Mouse (Mus musculus) heart, embryonic 16.5 days (tissue): ENCODE measurements at regions not wholly inside any gene's neighbourhood (a gene's known extent, or its start where the extent isn't known, plus 50 kb on each side); places are given as distances from the start of the nearest gene placed in this dataset.

Source experiments
- ATAC-seq: fragments of 200-750 bp; cut with Nextera tagmentation; replicated peaks from 2 replicates; pipeline ENCODE4 v1.8.0; 2017; ENCODE audit warnings: moderate number of reproducible peaks; ENCODE audit not compliant: insufficient read depth, low FRiP score; ENCODE audit errors: extremely low read depth
- H3K27ac ChIP-seq: fragments of 300-500 bp; sonication (generic); 2 replicates; pipeline ENCODE4 v1.5.1; 2014; ENCODE audit warnings: mild to moderate bottlenecking, low read length, control low read depth, moderate library complexity
- H3K27me3 ChIP-seq: fragments of 300-500 bp; sonication (generic); 2 replicates; pipeline ENCODE4 v1.6.1; 2014; ENCODE audit warnings: low read length, mixed read lengths; ENCODE audit not compliant: control insufficient read depth, insufficient read depth
- H3K36me3 ChIP-seq: fragments of 300-500 bp; sonication (generic); 2 replicates; pipeline ENCODE4 v1.6.1; 2014; ENCODE audit not compliant: control insufficient read depth, insufficient read depth
- H3K4me1 ChIP-seq: fragments of 300-500 bp; sonication (generic); 2 replicates; pipeline ENCODE4 v1.6.1; 2014; ENCODE audit warnings: low read length, mixed read lengths; ENCODE audit not compliant: control insufficient read depth, insufficient read depth
- H3K4me2 ChIP-seq: fragments of 300-500 bp; sonication (generic); 2 replicates; pipeline ENCODE4 v1.6.1; 2014; ENCODE audit warnings: low read depth, mild to moderate bottlenecking, control low read depth, low read length
- H3K4me3 ChIP-seq: fragments of 300-500 bp; sonication (generic); 2 replicates; pipeline ENCODE4 v1.5.1; 2014; ENCODE audit warnings: mild to moderate bottlenecking, control low read depth, low read length
- H3K9ac ChIP-seq: fragments of 300-500 bp; sonication (generic); 2 replicates; pipeline ENCODE4 v1.6.1; 2014; ENCODE audit warnings: low read length, control low read depth
- H3K9me3 ChIP-seq: fragments of 300-500 bp; sonication (generic); replicated peaks from 2 replicates; pipeline ENCODE4 v1.6.1; 2016; ENCODE audit warnings: low read length; ENCODE audit not compliant: control insufficient read depth
- WGBS: fragments of 180-500 bp; shearing (Covaris S2); extraction: QIAGEN DNeasy Blood & Tissue Kit; methylation state at CpG from one replicate; pipeline ENCODE4 v1.1.7; 2014; 5-methylcytosine and 5-hydroxymethylcytosine counted together

- Histone ChIP-seq H3K27me3 (no peaks in the 10 kb centered on the region), H3K4me3 (no peak overlapping the region), H3K27ac (no peak overlapping the region), H3K4me1 (peaks cover 10% of the 10 kb centered on the region; the same call in 1 of the 2 replicates), H3K9ac (no peak overlapping the region), H3K36me3 (no peaks in the 10 kb centered on the region), H3K9me3 (no peaks in the 10 kb centered on the region), H3K4me2 (no peak overlapping the region)
- ATAC-seq: no peak
- WGBS: 80% methylated on average over 3 of the region's 3 CpGs
Observed at GRCm38 (mm10) chr11:56753699-56754098, 257.5 kb upstream of the Gria1 start.

GRCm38 (mm10) chr11:56760474-56760873, 250.7 kb upstream of the Gria1 start:
- no peak for ATAC-seq
- H3K27ac ChIP-seq: no peak overlapping the region
- H3K4me2 ChIP-seq: no peak overlapping the region
- no peaks in the 10 kb centered on the region for H3K27me3 ChIP-seq
- no peak overlapping the region for H3K9ac ChIP-seq
- no peaks in the 10 kb centered on the region for H3K36me3 ChIP-seq
- no peaks in the 10 kb centered on the region for H3K9me3 ChIP-seq
- no peaks in the 10 kb centered on the region for H3K4me1 ChIP-seq
- H3K4me3 ChIP-seq: no peak overlapping the region
- WGBS: 79% methylated on average over 2 of the region's 2 CpGs

DNA sequence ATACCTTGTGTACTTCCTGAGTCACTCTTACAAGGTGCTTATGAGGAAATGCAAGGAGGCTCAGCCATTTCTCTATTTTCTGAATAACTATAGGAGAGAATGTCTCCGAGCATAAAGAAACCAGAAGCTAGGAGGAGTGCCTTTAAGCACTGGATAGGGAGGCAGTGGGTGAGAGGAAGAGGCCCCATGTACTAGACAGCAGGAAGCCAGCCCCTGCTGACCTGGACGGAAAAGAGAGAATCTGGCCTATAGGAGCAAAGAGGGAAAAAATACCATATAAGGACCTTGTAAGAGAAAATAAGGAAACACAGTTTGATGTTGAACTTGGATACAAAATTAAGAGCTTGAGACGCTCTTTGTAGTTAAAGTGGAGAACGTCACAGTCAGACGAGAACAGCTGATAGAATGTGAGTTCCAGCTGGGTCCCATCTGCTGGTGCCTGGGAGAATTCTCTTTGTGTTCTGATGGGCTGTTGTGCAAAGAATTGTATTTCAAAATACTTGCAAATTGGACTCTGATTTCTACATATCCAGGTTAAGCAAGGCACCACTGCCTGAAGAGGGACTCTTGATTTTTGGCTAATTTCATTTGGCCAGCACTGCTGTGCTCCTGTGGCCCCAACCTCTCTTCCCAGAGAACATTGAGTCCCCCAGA, 248.6 kb upstream of the Gria1 start:
- 0 out of 2 replicates have a peak overlapping the region, but pooled peaks have one; percentile 11 for H3K27ac ChIP-seq

GRCm38 (mm10) chr11:56767424-56767823, 243.8 kb upstream of the Gria1 start:
- Histone ChIP-seq H3K27ac (no peak overlapping the region), H3K4me1 (no peaks in the 10 kb centered on the region), H3K9me3 (0 out of 2 replicates have a peak, but pooled peaks cover 2% of the 10 kb centered on the region), H3K27me3 (no peaks in the 10 kb centered on the region), H3K4me2 (no peak overlapping the region), H3K4me3 (no peak overlapping the region), H3K36me3 (no peaks in the 10 kb centered on the region), H3K9ac (no peak overlapping the region)
- no peak for ATAC-seq

More for the DNA sequence above, 248.6 kb upstream of the Gria1 start:
- no peak overlapping the region for H3K4me2 ChIP-seq
- H3K4me1 ChIP-seq: no peaks in the 10 kb centered on the region
- no peak for ATAC-seq
- no peak overlapping the region for H3K4me3 ChIP-seq
- no peaks in the 10 kb centered on the region for H3K27me3 ChIP-seq
- H3K9me3 ChIP-seq: 0 out of 2 replicates have a peak, but pooled peaks cover 2% of the 10 kb centered on the region
- WGBS: 52% methylated on average over 5 of the region's 5 CpGs
- H3K36me3 ChIP-seq: no peaks in the 10 kb centered on the region
- H3K9ac ChIP-seq: no peak overlapping the region

DNA sequence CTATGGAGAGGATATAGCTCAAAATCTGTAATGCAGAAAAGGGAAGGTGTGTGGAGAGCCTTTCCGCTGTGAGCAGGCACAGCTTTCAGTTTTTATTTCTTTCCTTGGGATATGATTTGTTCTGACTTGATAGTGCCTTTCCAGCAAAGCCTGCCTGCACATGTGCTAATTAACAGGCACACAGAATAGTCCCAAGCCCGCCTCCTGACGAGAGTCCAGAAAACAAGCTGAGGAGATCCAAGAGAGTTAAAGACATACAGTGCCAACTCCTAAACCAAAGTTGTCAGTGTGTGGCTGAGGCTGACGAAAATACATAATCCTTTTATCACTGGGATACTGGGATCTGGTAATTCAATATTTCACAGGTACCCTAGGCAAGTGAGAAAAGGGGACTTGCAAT, 224.8 kb upstream of the Gria1 start:
- no peak overlapping the region for H3K4me2 ChIP-seq
- 63% methylated on average over 4 of the region's 4 CpGs for WGBS
- ATAC-seq: no peak
- H3K9me3 ChIP-seq: no peaks in the 10 kb centered on the region
- no peaks in the 10 kb centered on the region for H3K4me1 ChIP-seq
- no peak overlapping the region for H3K27ac ChIP-seq
- H3K9ac ChIP-seq: no peak overlapping the region
- no peak overlapping the region for H3K4me3 ChIP-seq
- H3K36me3 ChIP-seq: no peaks in the 10 kb centered on the region
- no peaks in the 10 kb centered on the region for H3K27me3 ChIP-seq

- Histone ChIP-seq H3K36me3 (no peaks in the 10 kb centered on the region), H3K4me3 (no peak overlapping the region), H3K27me3 (no peaks in the 10 kb centered on the region), H3K9me3 (no peaks in the 10 kb centered on the region), H3K27ac (no peak overlapping the region), H3K4me1 (no peaks in the 10 kb centered on the region), H3K4me2 (no peak overlapping the region), H3K9ac (no peak overlapping the region)
- ATAC-seq: no peak
- 72% methylated on average over 2 of the region's 2 CpGs for WGBS
Observed at GRCm38 (mm10) chr11:56792691-56793090, 218.5 kb upstream of the Gria1 start.

- Histone ChIP-seq H3K4me2 (no peak overlapping the region), H3K4me3 (no peak overlapping the region), H3K27me3 (no peaks in the 10 kb centered on the region), H3K9ac (no peak overlapping the region), H3K36me3 (no peaks in the 10 kb centered on the region), H3K9me3 (no peaks in the 10 kb centered on the region), H3K4me1 (no peaks in the 10 kb centered on the region), H3K27ac (no peak overlapping the region)
- ATAC-seq: no peak
- 81% methylated on average over 4 of the region's 4 CpGs for WGBS
Observed at GRCm38 (mm10) chr11:56807314-56807713, 203.9 kb upstream of the Gria1 start.

DNA sequence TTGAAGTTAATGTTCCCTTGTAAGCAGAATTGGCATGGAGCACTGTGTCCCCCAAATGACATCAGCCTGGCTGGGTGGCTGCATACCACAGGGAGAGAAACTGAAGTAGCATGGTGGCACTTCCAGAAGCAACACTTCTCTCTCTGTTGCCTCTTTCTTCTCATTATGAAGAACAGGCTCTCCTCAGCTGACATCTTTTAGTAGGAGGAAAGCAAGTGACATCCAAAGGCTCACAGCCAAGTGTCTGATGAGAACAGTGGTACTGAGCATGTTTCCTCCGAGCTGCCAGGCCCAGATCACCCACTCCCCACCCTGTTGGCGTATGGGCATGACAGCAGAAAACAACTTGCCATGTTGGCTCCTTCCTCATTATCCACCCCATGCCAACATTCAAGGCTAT, 201.0 kb upstream of the Gria1 start:
- H3K9ac ChIP-seq: no peak overlapping the region
- H3K36me3 ChIP-seq: no peaks in the 10 kb centered on the region
- no peak for ATAC-seq
- WGBS: 81% methylated on average over 2 of the region's 2 CpGs
- no peaks in the 10 kb centered on the region for H3K27me3 ChIP-seq
- no peak overlapping the region for H3K4me3 ChIP-seq
- no peaks in the 10 kb centered on the region for H3K9me3 ChIP-seq
- no peak overlapping the region for H3K27ac ChIP-seq
- no peaks in the 10 kb centered on the region for H3K4me1 ChIP-seq
- no peak overlapping the region for H3K4me2 ChIP-seq

- no peak overlapping the region for H3K27ac ChIP-seq
- no peaks in the 10 kb centered on the region for H3K36me3 ChIP-seq
- H3K9ac ChIP-seq: no peak overlapping the region
- WGBS: 49% methylated on average over 4 of the region's 4 CpGs
- no peak overlapping the region for H3K4me2 ChIP-seq
- no peak for ATAC-seq
- H3K27me3 ChIP-seq: no peaks in the 10 kb centered on the region
- H3K4me3 ChIP-seq: no peak overlapping the region
- H3K9me3 ChIP-seq: no peaks in the 10 kb centered on the region
- H3K4me1 ChIP-seq: no peaks in the 10 kb centered on the region
Observed at GRCm38 (mm10) chr11:56812121-56812520, 199.1 kb upstream of the Gria1 start.
